Mouse (Mus musculus) heart, adult 2 months (tissue): ENCODE data around the gene Kazn.

Experiments used
- CTCF ChIP-seq: fragments of 200-600 bp; IDR thresholded peaks from 2 replicates; pipeline ENCODE4 v1.8.1; 2022; ENCODE audit warnings: antibody characterized with exemption, mild to moderate bottlenecking, moderate library complexity
- EP300 ChIP-seq: fragments of 200-500 bp; IDR thresholded peaks from 2 replicates; pipeline ENCODE4 v1.6.1; 2011; ENCODE audit warnings: low read depth, low read length, control low read depth; ENCODE audit not compliant: insufficient read depth
- POLR2A ChIP-seq: fragments of 200-500 bp; IDR thresholded peaks from 2 replicates; pipeline ENCODE4 v1.6.1; 2011; ENCODE audit warnings: mild to moderate bottlenecking, low read depth, low read length, control low read depth; ENCODE audit not compliant: insufficient read depth

- no peak for TF ChIP-seq CTCF
- TF ChIP-seq POLR2A: no peak
- no peak for TF ChIP-seq EP300
Measured at GRCm38 (mm10) chr4:142088409-142088808, 150.8 kb downstream of the Kazn start.
